Mouse (Mus musculus) liver, postnatal 0 days (tissue): Measurements from ENCODE around the gene Tnfsfm13.
A peak's percentile ranks its signal among the peaks of the same experiment; 100 is the strongest.

Experiments
- CTCF ChIP-seq: sonication (generic); IDR thresholded peaks from 2 replicates; pipeline ENCODE4 v1.5.1; 2016; ENCODE audit warnings: antibody characterized with exemption, low read depth
- EP300 ChIP-seq: IDR thresholded peaks from 2 replicates; pipeline ENCODE4 v1.6.1; 2016; ENCODE audit warnings: antibody characterized with exemption, low read depth, mild to moderate bottlenecking

DNA sequence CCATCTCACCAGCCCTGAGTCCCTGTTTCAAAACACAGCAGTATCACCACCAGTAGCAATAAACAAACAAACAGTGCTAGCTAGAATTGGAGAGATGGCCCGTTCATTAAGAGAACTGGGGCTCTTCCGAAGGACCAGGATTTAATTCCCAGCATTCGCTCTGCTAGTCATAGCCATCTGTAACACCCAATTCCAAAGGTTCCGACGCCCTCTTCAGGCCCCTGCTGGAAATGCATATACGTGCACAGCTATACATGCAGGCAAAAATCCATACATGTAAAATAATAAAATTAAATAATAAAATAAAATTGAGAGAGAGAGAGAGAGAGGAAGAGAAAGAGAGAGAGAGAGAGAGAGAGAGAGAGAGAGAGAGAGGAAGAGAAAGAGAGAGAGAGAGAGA, 23.5 kb upstream of the Tnfsfm13 start:
- TF ChIP-seq CTCF (peak; percentile 39), EP300 (no peak)
